Mouse (Mus musculus): ENCODE data around the gene Rps15. TPM values are rescaled to one million over a fixed set of nuclear protein-coding genes. Genes with fewer than 3 reads are reported as not detected.

Rps15 gene
- polyA plus RNA-seq, 1 experiment from 2014 or later: 460 TPM

DNA sequence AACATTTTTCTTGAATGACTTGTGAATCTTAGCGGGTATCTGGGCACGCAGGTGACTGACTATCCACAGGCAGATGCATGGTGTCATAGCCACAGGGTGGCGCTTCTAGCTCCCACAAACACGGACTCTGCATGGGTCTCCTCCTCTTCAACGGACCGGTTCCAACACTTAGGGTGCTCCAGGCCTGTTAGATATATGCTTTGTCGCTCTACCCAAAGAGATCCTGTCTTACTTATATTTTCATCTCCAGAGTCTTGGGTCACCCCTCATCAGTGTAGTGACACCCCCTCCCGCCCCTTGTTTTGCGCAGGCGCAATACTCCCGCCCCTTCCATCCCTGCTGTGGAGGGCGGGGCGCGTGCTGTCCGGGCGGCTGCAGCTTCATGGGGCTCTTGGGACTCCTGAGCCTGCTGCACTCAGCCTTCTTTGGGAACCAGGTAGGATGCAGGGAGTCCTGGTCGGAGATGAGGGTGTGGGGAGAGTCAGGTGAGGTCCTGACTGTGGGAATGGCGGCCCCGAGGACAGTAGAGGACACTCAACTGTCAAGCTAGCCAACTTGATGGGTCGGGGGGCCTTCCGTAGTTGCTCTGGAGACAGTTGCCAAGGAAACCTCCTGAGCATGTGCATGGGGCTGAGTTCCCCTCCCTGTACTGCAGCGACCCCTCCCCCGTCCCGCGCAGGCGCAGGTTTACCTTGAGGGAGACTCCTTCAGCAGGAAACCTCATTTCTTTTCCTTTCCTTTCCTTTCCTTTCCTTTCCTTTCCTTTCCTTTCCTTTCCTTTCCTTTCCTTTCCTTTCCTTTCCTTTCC is 3.6 kb downstream of the Rps15 start, which contains the start of gene Apc2:
Apc2 (plus strand) TSS at position 360 of the 808 bp plus-strand sequence.
- peak; percentile 19; the same call in 1 of the 2 replicates for ATAC-seq (ENCODE audit: low read depth)
- Histone ChIP-seq H3K4me3 (ENCODE audit: low read depth, low read length) (peak within 1 kb of the TSS; percentile 37), H3K36me3 (ENCODE audit: control insufficient read depth, insufficient read depth) (peaks cover 11% of the 10 kb centered on the region), H3K27ac (ENCODE audit: low read length) (no peak within 1 kb of the TSS), H3K27me3 (ENCODE audit: control insufficient read depth, insufficient read depth, low read depth, low read length) (peaks cover 46% of the 10 kb centered on the region), H3K4me2 (ENCODE audit: low read depth, low read length) (peak within 1 kb of the TSS; percentile 49), H3K9me3 (replicated peaks; ENCODE audit: control insufficient read depth, low read length) (no peaks in the 10 kb centered on the region), H3K4me1 (ENCODE audit: control insufficient read depth, low read depth, low read length) (peaks cover 33% of the 10 kb centered on the region), H3K9ac (ENCODE audit: low read depth, low read length) (0 out of 2 replicates have a peak within 1 kb of the TSS, but pooled peaks have one; percentile 5)
- 9% methylated on average over 26 of the region's 26 CpGs for WGBS (ENCODE audit: insufficient replicate concordance)

DNA sequence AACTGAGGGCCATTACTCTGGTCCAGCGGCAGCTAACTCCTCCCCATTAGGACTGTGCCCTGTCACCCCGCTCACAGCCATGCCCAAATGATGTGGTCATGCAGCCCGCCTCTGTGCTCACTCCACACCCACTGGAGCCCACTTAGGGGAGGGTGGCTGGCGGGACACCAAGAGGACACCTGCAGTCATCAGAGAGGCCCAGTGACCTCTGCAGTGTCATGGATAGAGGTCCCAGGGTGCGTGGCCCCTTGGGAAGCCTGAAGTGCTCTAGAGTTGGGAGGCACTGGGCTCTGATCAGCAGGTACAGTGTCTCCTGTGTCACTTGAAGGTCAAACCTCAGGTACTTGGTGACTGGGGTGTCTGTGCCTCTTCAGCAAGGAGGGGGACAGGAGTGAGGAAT is 4.6 kb downstream of the Rps15 start:
- Histone ChIP-seq H3K4me1 (ENCODE audit: control insufficient read depth, low read depth, low read length) (peaks cover 33% of the 10 kb centered on the region), H3K9ac (ENCODE audit: low read depth, low read length) (no peak overlapping the region), H3K36me3 (ENCODE audit: control insufficient read depth, insufficient read depth) (peaks cover 11% of the 10 kb centered on the region), H3K27me3 (ENCODE audit: control insufficient read depth, insufficient read depth, low read depth, low read length) (peaks cover 56% of the 10 kb centered on the region), H3K27ac (ENCODE audit: low read length) (no peak overlapping the region), H3K4me2 (ENCODE audit: low read depth, low read length) (no peak overlapping the region), H3K4me3 (ENCODE audit: low read depth, low read length) (no peak overlapping the region), H3K9me3 (replicated peaks; ENCODE audit: control insufficient read depth, low read length) (no peaks in the 10 kb centered on the region)
- no peak for ATAC-seq (ENCODE audit: low read depth)
- WGBS (ENCODE audit: insufficient replicate concordance): 63% methylated on average over 5 of the region's 5 CpGs

DNA sequence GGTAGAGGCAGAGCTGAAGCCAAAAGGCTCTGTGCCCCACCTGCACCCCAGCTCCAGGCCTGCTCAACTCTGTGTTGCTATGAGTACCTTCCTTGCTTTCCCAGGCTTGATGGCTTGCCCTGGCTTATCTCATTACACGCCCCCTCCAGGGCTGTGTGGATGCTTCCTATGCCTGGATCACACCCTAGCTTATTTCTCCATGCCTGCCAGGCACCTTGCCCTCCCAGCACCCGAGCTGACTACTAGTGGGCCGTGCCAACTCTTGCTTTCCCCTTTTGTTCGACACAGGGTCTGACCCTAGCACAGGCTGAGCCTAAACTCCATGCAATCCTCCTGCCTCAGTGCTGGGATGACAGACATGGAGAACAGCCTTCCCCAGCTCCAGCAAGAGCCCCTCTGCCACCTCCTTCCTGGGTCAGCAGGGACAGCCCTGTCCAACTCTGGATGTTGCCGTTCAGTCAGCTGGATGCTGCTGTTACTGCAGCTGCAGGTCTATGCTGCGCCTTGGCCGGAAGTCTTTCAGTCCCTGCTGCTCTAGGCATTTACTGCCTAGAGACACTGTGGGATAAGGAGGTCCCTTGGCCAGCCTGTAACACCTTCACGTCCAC is 5.4 kb downstream of the Rps15 start:
- peaks cover 63% of the 10 kb centered on the region for H3K27me3 ChIP-seq (ENCODE audit: control insufficient read depth, insufficient read depth, low read depth, low read length)
- ATAC-seq (ENCODE audit: low read depth): no peak
- H3K4me1 ChIP-seq (ENCODE audit: control insufficient read depth, low read depth, low read length): peaks cover 32% of the 10 kb centered on the region
- 41% methylated on average over 8 of the region's 8 CpGs for WGBS (ENCODE audit: insufficient replicate concordance)
- H3K4me3 ChIP-seq (ENCODE audit: low read depth, low read length): no peak overlapping the region
- no peak overlapping the region for H3K27ac ChIP-seq (ENCODE audit: low read length)
- H3K36me3 ChIP-seq (ENCODE audit: control insufficient read depth, insufficient read depth): peaks cover 11% of the 10 kb centered on the region
- no peak overlapping the region for H3K9ac ChIP-seq (ENCODE audit: low read depth, low read length)
- no peak overlapping the region for H3K4me2 ChIP-seq (ENCODE audit: low read depth, low read length)
- no peaks in the 10 kb centered on the region for H3K9me3 ChIP-seq (replicated peaks; ENCODE audit: control insufficient read depth, low read length)

DNA sequence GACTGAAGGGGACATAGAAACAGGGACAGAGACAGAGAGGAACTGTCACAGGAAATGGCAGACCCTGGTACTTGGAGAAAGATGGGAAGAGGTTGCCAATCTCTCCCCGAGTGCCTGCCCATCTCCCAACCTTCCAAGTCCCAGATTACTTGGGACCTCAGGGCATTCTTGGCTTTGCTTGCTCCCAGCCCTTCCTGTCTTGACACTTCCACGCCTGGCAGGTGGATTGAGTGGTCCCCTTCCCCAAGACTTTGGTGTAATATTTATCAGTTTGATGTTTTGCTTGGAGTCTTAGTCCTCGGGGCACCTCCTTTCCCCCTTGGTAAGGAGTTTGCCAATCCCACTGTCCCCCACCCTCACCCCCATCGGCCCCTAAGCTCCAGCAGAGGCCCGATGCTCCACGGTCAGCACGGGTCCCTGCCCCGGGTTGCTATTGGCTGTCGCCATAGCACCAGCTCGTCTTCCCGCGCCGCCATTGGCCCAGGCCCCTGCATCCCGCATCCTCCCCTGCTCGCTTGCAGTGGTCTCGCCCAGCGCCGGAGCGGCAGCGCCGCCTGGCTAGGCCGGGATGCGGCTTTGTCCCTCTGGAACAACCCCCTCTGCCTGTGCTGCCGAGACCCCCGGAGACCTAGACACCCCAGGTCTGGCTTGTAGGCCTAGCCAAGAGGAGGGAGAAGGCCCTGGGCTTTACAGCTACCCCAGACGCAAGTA is 6.5 kb downstream of the Rps15 start:
- no peak for ATAC-seq (ENCODE audit: low read depth)
- no peak overlapping the region for H3K9ac ChIP-seq (ENCODE audit: low read depth, low read length)

DNA sequence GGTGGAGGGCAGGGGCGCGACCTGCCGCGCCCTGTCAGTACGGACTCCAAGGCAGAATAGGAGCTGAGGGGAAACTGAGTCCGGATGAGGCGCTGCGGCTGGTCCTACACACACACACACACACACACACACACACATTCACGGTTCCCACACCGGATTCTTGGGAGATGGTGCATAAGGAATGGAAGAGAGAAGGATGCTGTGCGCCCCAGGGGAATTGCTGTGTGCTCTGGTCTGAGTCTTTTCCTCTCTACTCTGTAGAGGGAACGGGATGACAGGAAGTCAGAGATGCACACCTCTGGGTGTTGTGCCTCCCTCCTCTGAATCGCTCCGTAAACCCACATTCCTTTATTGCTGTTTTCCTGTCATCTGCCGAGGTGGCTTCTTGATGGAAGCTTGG is 7.0 kb downstream of the Rps15 start:
- WGBS (ENCODE audit: insufficient replicate concordance): 10% methylated on average over 15 of the region's 15 CpGs
- Histone ChIP-seq H3K4me3 (ENCODE audit: low read depth, low read length) (no peak overlapping the region), H3K36me3 (ENCODE audit: control insufficient read depth, insufficient read depth) (peaks cover 6% of the 10 kb centered on the region), H3K4me1 (ENCODE audit: control insufficient read depth, low read depth, low read length) (peaks cover 20% of the 10 kb centered on the region), H3K9me3 (replicated peaks; ENCODE audit: control insufficient read depth, low read length) (no peaks in the 10 kb centered on the region), H3K4me2 (ENCODE audit: low read depth, low read length) (no peak overlapping the region), H3K9ac (ENCODE audit: low read depth, low read length) (no peak overlapping the region), H3K27ac (ENCODE audit: low read length) (no peak overlapping the region), H3K27me3 (ENCODE audit: control insufficient read depth, insufficient read depth, low read depth, low read length) (peaks cover 76% of the 10 kb centered on the region)
- ATAC-seq (ENCODE audit: low read depth): no peak

More for the DNA sequence above, 6.5 kb downstream of the Rps15 start:
- H3K9me3 ChIP-seq (replicated peaks; ENCODE audit: control insufficient read depth, low read length): no peaks in the 10 kb centered on the region
- peaks cover 70% of the 10 kb centered on the region for H3K27me3 ChIP-seq (ENCODE audit: control insufficient read depth, insufficient read depth, low read depth, low read length)
- peaks cover 11% of the 10 kb centered on the region for H3K36me3 ChIP-seq (ENCODE audit: control insufficient read depth, insufficient read depth)
- H3K4me2 ChIP-seq (ENCODE audit: low read depth, low read length): no peak overlapping the region
- no peak overlapping the region for H3K27ac ChIP-seq (ENCODE audit: low read length)
- peaks cover 26% of the 10 kb centered on the region for H3K4me1 ChIP-seq (ENCODE audit: control insufficient read depth, low read depth, low read length)
- H3K4me3 ChIP-seq (ENCODE audit: low read depth, low read length): no peak overlapping the region
- WGBS (ENCODE audit: insufficient replicate concordance): 4% methylated on average over 26 of the region's 26 CpGs

DNA sequence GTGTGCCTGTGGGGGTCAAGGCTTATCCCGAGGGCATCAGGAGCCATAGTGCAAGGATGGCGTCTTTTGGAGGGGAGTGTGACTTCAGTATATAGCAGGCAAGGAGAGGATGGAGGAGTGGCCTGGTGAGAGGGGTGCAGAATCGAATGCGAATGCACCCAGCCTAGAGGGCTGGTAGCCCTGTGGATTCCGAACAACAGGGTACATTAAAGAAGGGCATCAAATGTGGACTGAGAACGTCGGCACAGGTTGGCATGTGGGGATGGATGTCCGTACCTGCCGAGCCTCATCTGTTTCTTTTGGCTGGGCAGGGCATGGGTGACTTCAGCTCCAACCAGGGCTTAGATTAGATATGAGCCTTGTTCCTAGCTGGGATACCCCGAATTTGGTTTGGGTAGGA is 7.6 kb downstream of the Rps15 start:
- Histone ChIP-seq H3K4me3 (ENCODE audit: low read depth, low read length) (no peak overlapping the region), H3K36me3 (ENCODE audit: control insufficient read depth, insufficient read depth) (peaks cover under 1% of the 10 kb centered on the region), H3K9me3 (replicated peaks; ENCODE audit: control insufficient read depth, low read length) (no peaks in the 10 kb centered on the region), H3K27ac (ENCODE audit: low read length) (no peak overlapping the region), H3K27me3 (ENCODE audit: control insufficient read depth, insufficient read depth, low read depth, low read length) (peaks cover 81% of the 10 kb centered on the region), H3K4me1 (ENCODE audit: control insufficient read depth, low read depth, low read length) (peaks cover 17% of the 10 kb centered on the region), H3K4me2 (ENCODE audit: low read depth, low read length) (no peak overlapping the region), H3K9ac (ENCODE audit: low read depth, low read length) (no peak overlapping the region)
- ATAC-seq (ENCODE audit: low read depth): no peak
- 43% methylated on average over 10 of the region's 10 CpGs for WGBS (ENCODE audit: insufficient replicate concordance)

DNA sequence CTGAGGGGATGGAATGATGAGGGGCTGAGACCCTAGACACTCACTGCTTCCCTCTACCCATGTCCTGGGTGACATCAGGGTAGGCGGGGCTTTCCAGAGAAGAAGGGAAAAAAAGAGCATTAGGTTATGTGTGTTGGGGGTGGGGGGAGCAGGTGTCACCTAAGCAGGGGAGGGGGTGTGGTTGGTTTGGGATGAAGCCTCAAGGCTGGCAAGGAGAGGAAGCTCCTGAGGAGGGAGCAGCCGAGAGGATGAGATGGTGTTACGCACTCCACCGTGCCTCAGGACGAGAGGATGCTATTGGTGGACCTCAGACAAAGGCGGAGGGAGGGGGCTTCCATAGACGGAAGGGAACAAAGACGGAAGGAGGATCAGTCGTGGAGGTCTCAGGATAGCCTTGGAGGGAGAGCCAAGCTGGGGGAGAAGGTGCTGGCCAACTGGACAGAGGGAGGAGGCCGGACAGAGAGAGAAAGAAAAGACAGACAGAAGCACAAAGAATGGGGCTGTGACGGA is 8.5 kb downstream of the Rps15 start:
- Histone ChIP-seq H3K27me3 (ENCODE audit: control insufficient read depth, insufficient read depth, low read depth, low read length) (peaks cover 90% of the 10 kb centered on the region), H3K9ac (ENCODE audit: low read depth, low read length) (no peak overlapping the region), H3K4me2 (ENCODE audit: low read depth, low read length) (no peak overlapping the region), H3K4me3 (ENCODE audit: low read depth, low read length) (no peak overlapping the region), H3K9me3 (replicated peaks; ENCODE audit: control insufficient read depth, low read length) (no peaks in the 10 kb centered on the region), H3K27ac (ENCODE audit: low read length) (no peak overlapping the region), H3K4me1 (ENCODE audit: control insufficient read depth, low read depth, low read length) (peaks cover 10% of the 10 kb centered on the region), H3K36me3 (ENCODE audit: control insufficient read depth, insufficient read depth) (no peaks in the 10 kb centered on the region)
- ATAC-seq (ENCODE audit: low read depth): no peak
- WGBS (ENCODE audit: insufficient replicate concordance): 26% methylated on average over 11 of the region's 11 CpGs

DNA sequence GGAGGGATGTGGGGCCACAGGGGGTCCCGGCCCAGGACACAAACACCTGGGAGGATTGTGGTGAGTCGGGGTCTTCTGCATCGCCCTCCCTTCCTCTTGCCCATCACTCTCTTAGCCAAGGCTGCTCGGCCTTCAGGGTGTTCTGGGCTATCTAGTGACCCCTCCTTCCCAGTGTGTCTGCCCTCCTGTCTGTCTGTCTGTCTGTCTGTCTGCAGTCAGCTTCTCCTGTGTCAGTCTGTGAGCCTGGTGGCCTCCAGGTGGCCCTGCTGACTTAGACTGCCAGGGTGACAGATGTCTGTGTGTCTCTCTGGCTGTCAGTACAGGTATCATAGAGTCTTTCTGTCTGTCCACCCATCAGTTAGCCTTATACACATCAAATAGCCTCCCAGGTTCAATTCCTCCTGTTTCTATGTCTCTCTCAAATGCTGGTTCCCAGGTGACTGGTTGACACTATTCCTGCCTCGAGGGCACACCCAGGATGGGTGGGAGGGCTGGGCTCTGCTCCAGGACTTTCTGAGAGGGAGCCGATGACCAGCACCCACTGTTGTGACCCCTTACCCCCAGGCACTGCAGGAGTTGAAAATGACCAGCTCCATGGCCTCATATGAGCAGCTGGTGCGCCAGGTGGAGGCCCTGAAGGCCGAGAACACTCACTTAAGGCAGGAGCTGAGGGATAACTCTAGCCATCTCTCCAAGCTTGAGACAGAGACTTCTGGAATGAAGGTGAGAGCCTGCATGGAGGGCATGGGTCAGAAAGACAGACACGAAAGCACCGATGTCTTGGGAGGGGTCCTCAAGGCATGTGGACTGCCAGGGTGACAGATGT is 9.2 kb downstream of the Rps15 start:
- Histone ChIP-seq H3K27me3 (ENCODE audit: control insufficient read depth, insufficient read depth, low read depth, low read length) (peaks cover 95% of the 10 kb centered on the region), H3K4me2 (ENCODE audit: low read depth, low read length) (no peak overlapping the region)
- 49% methylated on average over 10 of the region's 10 CpGs for WGBS (ENCODE audit: insufficient replicate concordance)

More for the DNA sequence above, 9.2 kb downstream of the Rps15 start:
- no peak for ATAC-seq (ENCODE audit: low read depth)
- Histone ChIP-seq H3K36me3 (ENCODE audit: control insufficient read depth, insufficient read depth) (no peaks in the 10 kb centered on the region), H3K4me3 (ENCODE audit: low read depth, low read length) (no peak overlapping the region), H3K9me3 (replicated peaks; ENCODE audit: control insufficient read depth, low read length) (no peaks in the 10 kb centered on the region), H3K9ac (ENCODE audit: low read depth, low read length) (no peak overlapping the region), H3K4me1 (ENCODE audit: control insufficient read depth, low read depth, low read length) (peaks cover 6% of the 10 kb centered on the region), H3K27ac (ENCODE audit: low read length) (no peak overlapping the region)
